Mouse (Mus musculus) right cerebral cortex, postnatal 10 days (tissue): ENCODE data around the gene Map7d2.

Source experiments
- DNase-seq, 2 experiments: peaks; one replicate each; pipeline ENCODE4 v3.0.0; 2021; ENCODE audit warnings: low spot score in 2 of 2

Gene Map7d2

GRCm38 (mm10) chrX:159509847-159510715 lies 95.7 kb downstream of the Map7d2 start:
- DNase-seq = no peak

DNA sequence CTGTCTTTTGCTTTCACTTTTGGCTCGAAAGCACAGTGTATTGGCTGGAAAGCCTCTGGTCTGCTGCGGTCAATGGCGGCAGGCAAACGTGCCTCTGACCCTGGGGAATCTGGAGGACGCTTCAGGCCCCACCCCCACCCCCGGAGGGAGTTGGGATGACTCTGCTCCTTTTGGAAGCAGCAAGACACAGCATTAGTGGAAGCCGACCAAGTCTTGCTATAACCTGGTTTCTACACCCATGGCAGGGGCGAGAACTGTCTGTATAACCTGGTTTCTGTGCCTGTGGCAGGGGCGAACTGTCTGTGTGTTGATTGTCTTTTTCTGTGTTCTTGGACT lies 96.3 kb downstream of the Map7d2 start:
- DNase-seq = no peak

DNA sequence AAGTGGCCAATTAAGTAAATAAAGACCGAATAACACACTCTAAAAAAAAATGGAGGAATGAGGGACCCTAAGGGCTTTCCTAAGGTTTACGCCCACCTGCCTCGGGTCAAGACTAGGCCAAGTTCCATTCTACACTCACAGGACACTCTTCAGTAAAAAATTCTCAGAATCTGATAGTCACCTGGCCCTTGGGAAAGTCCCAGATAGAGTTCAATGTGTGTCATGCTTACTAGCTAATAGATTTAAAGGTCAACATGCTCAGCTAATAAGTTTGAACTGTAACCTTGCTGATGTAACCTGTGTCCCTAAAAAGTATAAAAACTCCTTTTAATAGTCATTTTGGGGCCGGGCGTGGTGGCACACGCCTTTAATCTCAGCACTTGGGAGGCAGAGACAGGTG lies 101.2 kb downstream of the Map7d2 start:
- no peak for DNase-seq

- no peak for DNase-seq
Observed at GRCm38 (mm10) chrX:159521780-159522179, 107.4 kb downstream of the Map7d2 start.

- DNase-seq = no peak
Observed at GRCm38 (mm10) chrX:159522651-159523050, 108.3 kb downstream of the Map7d2 start.

DNA sequence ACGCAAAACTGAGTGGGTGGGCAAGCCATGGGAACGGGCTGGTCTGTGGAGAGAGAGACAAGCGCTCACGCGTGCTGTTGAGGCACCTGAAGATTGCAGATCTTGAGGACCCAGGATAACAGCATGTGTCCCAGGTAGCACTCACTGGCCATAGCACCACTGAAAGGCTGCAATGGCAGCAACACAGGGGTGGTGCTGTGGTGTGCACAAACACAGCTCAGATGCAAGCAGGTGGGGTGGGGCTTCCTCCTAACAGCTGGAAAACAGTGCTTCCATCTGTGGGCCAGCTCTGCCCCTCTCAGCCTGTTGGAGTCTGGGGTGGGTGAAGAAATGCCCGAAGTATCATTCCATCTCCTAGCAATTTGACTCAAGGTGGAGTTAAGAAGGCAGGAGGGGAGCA lies 112.0 kb downstream of the Map7d2 start, which contains the start of gene Bclaf3:
Gene Bclaf3, plus strand, starts transcription at position 301 of the 400 bp plus-strand sequence.
- DNase-seq = no peak

DNA sequence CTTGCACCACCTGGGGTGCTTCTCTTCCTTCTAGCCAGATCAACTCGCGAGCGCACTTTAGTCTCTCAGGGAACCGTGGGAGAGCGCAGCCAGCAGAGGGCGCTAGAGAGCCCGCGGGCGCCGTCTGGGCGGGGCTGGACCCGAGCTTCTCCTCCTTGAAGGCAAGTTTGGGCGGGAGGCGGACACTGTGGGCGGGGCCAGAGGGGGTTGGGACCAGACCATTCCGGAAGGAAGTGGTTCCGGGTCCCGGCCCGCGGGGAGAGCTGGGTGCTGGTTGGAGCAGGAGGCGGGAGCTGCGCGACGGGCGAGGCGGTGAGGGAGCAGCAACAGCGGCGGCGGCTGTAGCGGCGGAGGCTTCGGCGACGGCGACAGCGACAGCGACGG lies 118.0 kb downstream of the Map7d2 start:
- DNase-seq = peak; percentile 96 to 97

GRCm38 (mm10) chrX:159532811-159533462 lies 118.6 kb downstream of the Map7d2 start:
- DNase-seq = peak in 1 of 2 experiments; percentile 39

- no peak for DNase-seq
Observed at GRCm38 (mm10) chrX:159541936-159542335, 127.6 kb downstream of the Map7d2 start.

DNA sequence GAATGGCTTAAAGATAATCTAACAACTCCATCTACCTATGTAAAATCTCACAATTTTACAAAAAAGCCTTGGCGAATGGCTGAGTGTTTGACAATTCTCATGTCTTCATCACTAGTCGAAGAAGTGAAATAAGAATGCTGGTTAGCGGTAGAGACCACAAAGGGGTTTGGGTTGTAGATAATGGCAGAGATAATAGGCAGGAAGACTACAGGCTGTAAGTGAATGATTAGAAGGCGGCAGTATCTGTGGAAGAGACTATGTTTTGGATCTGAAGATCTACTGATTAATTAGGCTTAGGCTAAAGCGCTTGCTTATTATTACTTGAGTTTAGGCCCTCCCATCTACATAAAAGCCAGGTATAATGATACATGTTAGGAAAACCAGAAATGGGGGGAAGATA lies 132.7 kb downstream of the Map7d2 start:
- no peak for DNase-seq
